Mouse (Mus musculus) midbrain, embryonic 10.5 days (tissue): Measurements from ENCODE around the gene Cdc5l. TPM values are rescaled to one million over a fixed set of nuclear protein-coding genes. Genes with fewer than 3 reads are reported as not detected.
A peak's percentile ranks its signal among the peaks of the same experiment; 100 is the strongest.
"Not testable (repeated sequence)": the region's sequence is repeated elsewhere in the genome, so short reads cannot be mapped to it uniquely, and the experiment has no call there.

ENCODE experiments used
- DNase-seq: peaks from one replicate; pipeline ENCODE4 v3.0.0-alpha.2; 2017; ENCODE audit warnings: low spot score
- H3K27ac ChIP-seq: fragments of 300-500 bp; sonication (generic); replicated peaks from 2 replicates; pipeline ENCODE4 v1.5.1; 2016; ENCODE audit warnings: mild to moderate bottlenecking
- H3K27me3 ChIP-seq: fragments of 300-500 bp; sonication (generic); 2 replicates; pipeline ENCODE4 v1.6.1; 2016; ENCODE audit warnings: low read depth, mild to moderate bottlenecking; ENCODE audit not compliant: poor library complexity, severe bottlenecking
- H3K36me3 ChIP-seq: fragments of 300-500 bp; sonication (generic); 2 replicates; pipeline ENCODE4 v1.6.1; 2016; ENCODE audit warnings: mild to moderate bottlenecking, moderate library complexity
- H3K4me1 ChIP-seq: fragments of 300-500 bp; sonication (generic); 2 replicates; pipeline ENCODE4 v1.6.1; 2016
- H3K4me3 ChIP-seq: fragments of 300-500 bp; sonication (generic); 2 replicates; pipeline ENCODE4 v1.5.1; 2016; ENCODE audit warnings: mild to moderate bottlenecking, moderate library complexity
- H3K9me3 ChIP-seq: fragments of 300-500 bp; sonication (generic); replicated peaks from 2 replicates; pipeline ENCODE4 v1.6.1; 2016; ENCODE audit warnings: mild to moderate bottlenecking
- WGBS: fragments of 180-500 bp; shearing (Covaris S2); methylation state at CpG from one replicate; pipeline ENCODE4 v1.1.7; 2016; 5-methylcytosine and 5-hydroxymethylcytosine counted together
- polyA plus RNA-seq: library from polyadenylated mRNA; unstranded; fragments of >200 nt; fragmentation: Nextera tagmentation; extraction: Ambion mirVana; gene quantifications from 2 replicates; pipeline ENCODE4 v1.2.1, GENCODE M21; 2016

Gene Cdc5l
- polyA plus RNA-seq, 1 experiment from 2014 or later, result 68.3 TPM

- Histone ChIP-seq H3K4me1 (peaks cover 13% of the 10 kb centered on the region), H3K36me3 (no peaks in the 10 kb centered on the region), H3K9me3 (no peaks in the 10 kb centered on the region), H3K27me3 (no peaks in the 10 kb centered on the region), H3K27ac (0 out of 2 replicates have a peak overlapping the region, but pooled peaks have one; percentile 2), H3K4me3 (no peak overlapping the region)
- 90% methylated on average over 4 of the region's 4 CpGs for WGBS
- no peak for DNase-seq
Observed at GRCm38 (mm10) chr17:45458516-45458915, 25.0 kb upstream of the Cdc5l start.

- WGBS, result 94% methylated on average over 5 of the region's 5 CpGs
- Histone ChIP-seq H3K27me3 (no peaks in the 10 kb centered on the region), H3K4me1 (peaks cover 13% of the 10 kb centered on the region), H3K4me3 (no peak overlapping the region), H3K36me3 (no peaks in the 10 kb centered on the region), H3K27ac (no peak overlapping the region; the same call in 1 of the 2 replicates), H3K9me3 (no peaks in the 10 kb centered on the region)
- no peak for DNase-seq
Observed at GRCm38 (mm10) chr17:45457487-45457886, 23.9 kb upstream of the Cdc5l start.

- Histone ChIP-seq H3K27me3 (no peaks in the 10 kb centered on the region), H3K4me1 (peaks cover 13% of the 10 kb centered on the region), H3K36me3 (no peaks in the 10 kb centered on the region), H3K27ac (peak overlapping the region; percentile 65), H3K9me3 (no peaks in the 10 kb centered on the region), H3K4me3 (no peak overlapping the region)
- WGBS, result 51% methylated on average over 13 of the region's 13 CpGs
- no peak for DNase-seq
Observed at GRCm38 (mm10) chr17:45456260-45457152, 23.0 kb upstream of the Cdc5l start.

GRCm38 (mm10) chr17:45455783-45456182 lies 22.2 kb upstream of the Cdc5l start:
- DNase-seq, H3K27me3 ChIP-seq, H3K36me3 ChIP-seq, H3K4me3 ChIP-seq, H3K27ac ChIP-seq, H3K9me3 ChIP-seq: not testable (repeated sequence)
- peaks cover 13% of the 10 kb centered on the region for H3K4me1 ChIP-seq
- 92% methylated on average over 9 of the region's 9 CpGs for WGBS

- Histone ChIP-seq H3K27me3 (no peaks in the 10 kb centered on the region), H3K9me3 (no peaks in the 10 kb centered on the region), H3K4me3 (no peak overlapping the region), H3K4me1 (peaks cover 13% of the 10 kb centered on the region), H3K36me3 (no peaks in the 10 kb centered on the region; the same call in 1 of the 2 replicates), H3K27ac (no peak overlapping the region)
- no peak for DNase-seq
- 90% methylated on average over 2 of the region's 2 CpGs for WGBS
Observed at GRCm38 (mm10) chr17:45454794-45455193, 21.3 kb upstream of the Cdc5l start.

GRCm38 (mm10) chr17:45452271-45452670 lies 18.7 kb upstream of the Cdc5l start:
- H3K36me3 ChIP-seq, result peaks cover 9% of the 10 kb centered on the region
- 94% methylated on average over 1 of the region's 1 CpGs for WGBS
- H3K4me3 ChIP-seq, result no peak overlapping the region
- H3K27me3 ChIP-seq, result no peaks in the 10 kb centered on the region
- no peak overlapping the region for H3K27ac ChIP-seq
- H3K9me3 ChIP-seq, result no peaks in the 10 kb centered on the region
- H3K4me1 ChIP-seq, result peaks cover 12% of the 10 kb centered on the region
- no peak for DNase-seq

GRCm38 (mm10) chr17:45450153-45450552 lies 16.6 kb upstream of the Cdc5l start:
- H3K9me3 ChIP-seq, result no peaks in the 10 kb centered on the region
- H3K4me1 ChIP-seq, result no peaks in the 10 kb centered on the region
- H3K27me3 ChIP-seq, result no peaks in the 10 kb centered on the region
- H3K4me3 ChIP-seq, result no peak overlapping the region
- H3K36me3 ChIP-seq, result peaks cover 13% of the 10 kb centered on the region
- DNase-seq, result no peak
- no peak overlapping the region for H3K27ac ChIP-seq
- WGBS, result 95% methylated on average over 6 of the region's 6 CpGs

- Histone ChIP-seq H3K27me3 (no peaks in the 10 kb centered on the region), H3K4me3 (no peak overlapping the region), H3K36me3 (peaks cover 15% of the 10 kb centered on the region), H3K4me1 (no peaks in the 10 kb centered on the region), H3K27ac (no peak overlapping the region), H3K9me3 (no peaks in the 10 kb centered on the region)
- no peak for DNase-seq
- 93% methylated on average over 8 of the region's 8 CpGs for WGBS
Observed at GRCm38 (mm10) chr17:45449586-45449985, 16.0 kb upstream of the Cdc5l start.

GRCm38 (mm10) chr17:45447063-45447462 lies 13.5 kb upstream of the Cdc5l start:
- Histone ChIP-seq H3K36me3 (peaks cover 21% of the 10 kb centered on the region), H3K4me3 (no peak overlapping the region)
- 88% methylated on average over 2 of the region's 2 CpGs for WGBS

GRCm38 (mm10) chr17:45445923-45446322 lies 12.4 kb upstream of the Cdc5l start:
- Histone ChIP-seq H3K27ac (no peak overlapping the region), H3K27me3 (no peaks in the 10 kb centered on the region), H3K9me3 (no peaks in the 10 kb centered on the region), H3K4me3 (no peak overlapping the region), H3K4me1 (no peaks in the 10 kb centered on the region), H3K36me3 (peaks cover 26% of the 10 kb centered on the region)
- WGBS, result 92% methylated on average over 4 of the region's 4 CpGs
- DNase-seq, result no peak

More at GRCm38 (mm10) chr17:45447063-45447462, 13.5 kb upstream of the Cdc5l start:
- no peaks in the 10 kb centered on the region for H3K27me3 ChIP-seq
- H3K9me3 ChIP-seq, result no peaks in the 10 kb centered on the region
- no peak for DNase-seq
- H3K27ac ChIP-seq, result no peak overlapping the region
- no peaks in the 10 kb centered on the region for H3K4me1 ChIP-seq

GRCm38 (mm10) chr17:45434262-45434590 lies 689 bp upstream of the Cdc5l start:
- H3K27me3 ChIP-seq, result no peaks in the 10 kb centered on the region
- H3K27ac ChIP-seq, result peak overlapping the region; percentile 96
- H3K36me3 ChIP-seq, result peaks cover 24% of the 10 kb centered on the region
- DNase-seq, result no peak
- peaks cover 26% of the 10 kb centered on the region for H3K4me1 ChIP-seq
- peak overlapping the region; percentile 90 for H3K4me3 ChIP-seq
- WGBS, result 12% methylated on average over 12 of the region's 12 CpGs
- no peaks in the 10 kb centered on the region for H3K9me3 ChIP-seq

- no peak for DNase-seq
- no peaks in the 10 kb centered on the region for H3K27me3 ChIP-seq
- peaks cover 26% of the 10 kb centered on the region for H3K4me1 ChIP-seq
- H3K9me3 ChIP-seq, result no peaks in the 10 kb centered on the region
- H3K36me3 ChIP-seq, result peaks cover 16% of the 10 kb centered on the region; the same call in 1 of the 2 replicates
- peak overlapping the region; percentile 96 for H3K27ac ChIP-seq
- peak overlapping the region; percentile 90 for H3K4me3 ChIP-seq
- WGBS, result 2% methylated on average over 62 of the region's 62 CpGs
Observed at GRCm38 (mm10) chr17:45432706-45433398, 685 bp downstream of the Cdc5l start.

- peaks cover 18% of the 10 kb centered on the region for H3K36me3 ChIP-seq
- no peaks in the 10 kb centered on the region for H3K9me3 ChIP-seq
- peak overlapping the region; percentile 90 for H3K4me3 ChIP-seq
- H3K27ac ChIP-seq, result no peak overlapping the region
- DNase-seq, result no peak
- H3K27me3 ChIP-seq, result no peaks in the 10 kb centered on the region
- WGBS, result 87% methylated on average over 3 of the region's 3 CpGs
- peaks cover 26% of the 10 kb centered on the region for H3K4me1 ChIP-seq
Observed at GRCm38 (mm10) chr17:45432007-45432406, 1.5 kb downstream of the Cdc5l start.
